In genomic region chr1:182266028-182266525, GRCm38 (mm10) we compare ENCODE assay signal across 25 mouse cellular contexts.
"Had no signal": no experiment of that assay in that cellular context is flagged by ENCODE, and none has a peak within 500 bp of the region (broad histone marks: within the 10 kb centered on the region; RNA-seq: fewer than 3 reads in every experiment).

No protein-coding gene starts in this region.

- H3K4me2 ChIP-seq: heart, embryonic 12.5 days; hindbrain, embryonic 12.5 days; hindbrain, embryonic 14.5 days; limb, embryonic 12.5 days; liver, embryonic 11.5 days; liver, embryonic 13.5 days had no signal

- H3K9ac ChIP-seq: heart, embryonic 12.5 days; hindbrain, embryonic 12.5 days; hindbrain, embryonic 14.5 days; limb, embryonic 12.5 days; liver, embryonic 13.5 days had no signal

- H3K4me3 ChIP-seq: gastrocnemius, adult 2 months; heart, embryonic 10.5 days; heart, embryonic 12.5 days; hindbrain, embryonic 10.5 days; hindbrain, embryonic 12.5 days; layer of hippocampus, adult 2 months; left cerebral cortex, adult 2 months; limb, embryonic 10.5 days; limb, embryonic 12.5 days; liver, embryonic 13.5 days had no signal

- H3K4me1 ChIP-seq: heart, embryonic 10.5 days; hindbrain, embryonic 10.5 days; hindbrain, embryonic 12.5 days had no signal

- H3K27ac ChIP-seq: gastrocnemius, adult 2 months; heart, embryonic 10.5 days; hindbrain, embryonic 10.5 days; hindbrain, embryonic 12.5 days; hindbrain, embryonic 14.5 days; layer of hippocampus, adult 2 months; left cerebral cortex, adult 2 months; limb, embryonic 10.5 days; limb, embryonic 12.5 days; liver, embryonic 13.5 days had no signal

- H3K27me3 ChIP-seq: heart, embryonic 12.5 days; hindbrain, embryonic 12.5 days; limb, embryonic 12.5 days; liver, embryonic 13.5 days had no signal

- DNase-seq: gastrocnemius, adult 2 months; gastrocnemius, postnatal 10 days; gastrocnemius, postnatal 25 days; heart, adult 18-20 months; heart, postnatal 10 days; heart, postnatal 4 days; kidney, adult 8-10 months; kidney, postnatal 10 days; kidney, postnatal 25 days; kidney, postnatal 4 days; liver; liver, embryonic 13.5 days had no signal

- H3K9me3 ChIP-seq: heart, embryonic 10.5 days; heart, embryonic 12.5 days; hindbrain, embryonic 10.5 days; hindbrain, embryonic 12.5 days; limb, embryonic 10.5 days; limb, embryonic 12.5 days; liver, embryonic 13.5 days had no signal

- ATAC-seq: hindbrain, embryonic 16.5 days; inflammation-experienced regulatory T-cells, adult 6 months; intestine, postnatal 0 days had no signal

- H3K36me3 ChIP-seq: heart, embryonic 10.5 days; heart, embryonic 12.5 days; hindbrain, embryonic 10.5 days; hindbrain, embryonic 12.5 days; limb, embryonic 10.5 days; limb, embryonic 12.5 days; liver, embryonic 13.5 days had no signal
